Mouse (Mus musculus): ENCODE measurements at regions not wholly inside any gene's neighbourhood (a gene's known extent, or its start where the extent isn't known, plus 50 kb on each side); places are given as distances from the start of the nearest gene placed in this dataset.

DNA sequence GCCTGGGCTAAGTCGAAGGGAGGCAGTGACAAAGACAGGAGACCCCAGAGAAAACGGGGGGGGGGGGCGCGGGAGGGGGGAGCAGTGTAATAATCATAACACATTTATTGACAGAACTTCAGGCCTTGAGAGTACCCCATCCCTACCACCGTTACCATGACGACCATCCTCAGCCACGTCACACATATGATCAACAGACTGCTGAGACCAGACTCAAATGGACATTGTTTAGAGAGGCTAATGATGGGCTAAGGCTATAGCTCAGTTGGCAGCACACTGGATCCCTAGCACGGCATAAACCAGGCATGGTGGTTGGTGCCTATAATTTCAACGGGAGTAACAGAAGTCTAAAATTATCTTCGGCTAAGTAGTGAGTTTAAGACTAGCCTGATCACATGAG, 565.8 kb upstream of the Adam5 start:
- DNase-seq (ENCODE audit: low read depth, low spot score): no peak

DNA sequence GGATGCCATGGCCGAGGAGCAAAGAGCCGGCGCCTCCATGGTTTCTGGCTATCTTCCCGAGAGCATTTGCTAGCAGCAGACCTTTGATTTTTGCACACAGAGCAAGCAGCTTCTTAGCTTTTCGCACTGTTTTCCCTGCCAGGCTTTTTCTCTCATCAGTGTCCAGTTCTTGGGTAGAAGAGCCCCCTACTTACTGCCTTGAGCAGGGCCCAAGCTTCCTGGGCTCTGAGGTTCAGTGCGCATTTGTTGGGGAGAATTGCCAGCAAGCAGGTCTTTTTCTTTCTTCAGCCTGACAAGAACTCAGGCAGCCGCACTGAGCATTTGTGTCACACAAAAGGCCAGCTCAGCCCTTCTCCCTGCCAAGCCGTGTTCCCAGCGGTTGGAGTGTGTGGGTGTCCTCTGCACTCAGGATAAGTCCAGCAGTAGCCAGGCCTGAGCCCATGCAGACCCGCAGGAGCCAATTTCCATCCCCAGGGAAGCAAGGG, 565.2 kb upstream of the Adam5 start:
- DNase-seq (ENCODE audit: low read depth, low spot score): no peak

DNA sequence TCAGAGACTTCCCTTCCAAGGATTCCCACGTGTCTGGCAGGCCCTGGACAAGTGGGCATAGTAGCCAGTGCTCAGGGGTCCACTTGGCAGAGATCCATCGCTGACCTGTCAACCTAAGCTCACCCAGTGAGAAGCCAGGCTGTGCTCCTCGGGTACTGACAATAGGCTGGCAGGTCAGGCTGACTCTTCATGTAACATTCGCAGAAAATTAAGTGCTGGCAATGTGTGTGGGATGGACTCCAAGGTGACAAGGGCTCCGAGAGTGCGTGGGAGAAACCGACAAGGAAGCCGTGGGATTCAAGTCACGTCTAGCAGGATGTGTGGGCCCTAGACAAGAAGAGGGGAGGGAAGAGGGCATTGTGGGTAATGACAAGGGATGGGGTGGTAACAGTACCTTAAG, 564.6 kb upstream of the Adam5 start:
- no peak for DNase-seq (ENCODE audit: low read depth, low spot score)

DNA sequence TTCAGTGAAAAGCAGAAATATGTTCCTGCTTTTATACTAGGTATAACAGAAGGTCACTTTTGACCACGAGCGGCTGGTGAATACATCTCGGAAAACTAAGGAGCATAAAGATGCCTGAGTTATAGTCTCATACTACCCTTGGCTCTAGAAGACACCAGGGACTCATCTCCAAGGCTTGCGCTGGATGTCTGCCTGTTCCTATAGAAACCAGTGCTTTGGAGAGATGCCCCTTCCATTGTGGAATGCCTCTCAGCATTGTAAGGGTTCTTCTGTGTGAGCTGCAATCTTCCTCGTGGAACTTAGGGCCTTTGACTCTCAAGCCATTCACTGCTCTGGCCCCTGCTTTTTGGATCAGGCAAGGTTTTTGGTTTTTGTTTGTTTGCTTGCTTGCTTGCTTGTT, 561.0 kb upstream of the Adam5 start:
- DNase-seq (ENCODE audit: low read depth, low spot score): no peak

DNA sequence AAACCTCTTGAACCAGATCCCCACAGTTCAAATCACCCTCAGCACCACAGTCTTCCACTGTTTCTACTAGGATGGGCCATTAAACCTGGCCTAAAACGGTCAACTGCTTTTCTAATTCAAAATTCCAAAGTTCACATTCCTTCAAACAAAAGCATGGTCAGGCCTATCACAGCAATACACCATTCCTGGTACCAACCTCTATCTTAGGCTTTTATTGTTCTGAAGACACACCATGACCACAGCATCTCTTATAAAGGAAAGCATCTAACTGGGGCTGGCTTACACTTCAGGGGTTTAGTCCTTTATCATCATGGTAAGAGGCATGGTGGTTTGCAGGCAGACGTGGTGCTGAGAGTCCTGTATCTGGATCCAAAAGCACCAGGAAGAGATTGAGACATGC, 560.4 kb upstream of the Adam5 start:
- DNase-seq (ENCODE audit: low read depth, low spot score): no peak

DNA sequence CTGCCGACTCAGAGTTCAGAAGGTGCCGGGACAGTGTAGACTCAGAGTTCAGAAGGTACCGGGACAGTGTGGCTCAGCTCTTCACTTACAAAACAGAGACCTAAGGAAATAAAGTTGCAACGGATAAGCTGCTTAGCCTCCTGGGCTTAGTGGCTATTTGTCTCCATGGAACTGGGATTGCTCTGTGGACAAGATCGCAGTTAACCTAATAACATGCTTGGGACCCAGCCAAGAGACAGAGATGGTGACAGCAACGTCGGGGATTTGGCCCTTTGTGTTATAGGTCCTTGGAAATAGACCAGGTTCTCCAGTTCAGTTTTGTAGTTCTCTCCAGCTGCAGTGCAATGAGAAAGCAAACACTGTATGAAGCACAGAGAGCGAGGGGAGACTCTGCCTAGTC, 549.1 kb upstream of the Adam5 start:
- no peak for DNase-seq (ENCODE audit: low read depth, low spot score)

DNA sequence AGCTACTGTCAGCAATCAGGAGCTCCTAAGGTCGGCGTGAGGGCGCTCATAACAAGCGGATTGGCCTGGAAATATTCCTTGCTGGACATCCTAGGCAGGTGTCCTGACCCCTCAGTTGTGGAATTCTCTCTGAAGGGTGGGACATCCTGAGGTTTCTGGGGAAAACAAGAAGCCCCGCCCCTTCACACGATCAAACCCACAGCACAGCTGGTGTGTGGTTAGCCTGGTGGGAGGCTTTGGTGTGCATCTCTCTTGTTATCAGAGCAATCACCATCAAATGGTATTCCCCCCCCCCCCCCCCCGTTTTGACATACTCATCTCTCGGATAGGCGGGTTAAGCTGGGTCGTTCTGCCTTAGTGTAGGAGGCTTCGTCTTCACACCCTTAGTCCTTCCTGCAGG, 546.8 kb upstream of the Adam5 start:
- DNase-seq (ENCODE audit: low read depth, low spot score): no peak

DNA sequence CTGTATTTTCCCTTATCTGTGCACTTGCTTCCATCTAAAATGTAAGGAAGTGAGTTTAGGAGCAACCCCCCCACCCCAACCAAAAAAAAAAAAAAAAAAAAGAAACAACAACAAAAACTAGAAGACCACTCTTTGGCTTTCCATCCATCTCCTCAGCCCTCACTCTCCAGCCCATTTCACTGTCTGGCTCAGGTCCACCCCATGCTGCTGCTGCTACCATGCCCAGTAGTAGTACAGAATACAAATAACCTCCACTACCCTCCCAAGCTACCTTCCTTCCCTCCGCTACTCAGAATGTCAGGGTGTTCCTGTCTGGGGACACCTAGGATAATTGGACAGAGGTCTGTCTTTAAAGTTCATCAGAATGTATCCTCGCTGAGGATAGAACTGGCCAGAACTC, 545.2 kb upstream of the Adam5 start:
- DNase-seq (ENCODE audit: low read depth, low spot score): no peak

DNA sequence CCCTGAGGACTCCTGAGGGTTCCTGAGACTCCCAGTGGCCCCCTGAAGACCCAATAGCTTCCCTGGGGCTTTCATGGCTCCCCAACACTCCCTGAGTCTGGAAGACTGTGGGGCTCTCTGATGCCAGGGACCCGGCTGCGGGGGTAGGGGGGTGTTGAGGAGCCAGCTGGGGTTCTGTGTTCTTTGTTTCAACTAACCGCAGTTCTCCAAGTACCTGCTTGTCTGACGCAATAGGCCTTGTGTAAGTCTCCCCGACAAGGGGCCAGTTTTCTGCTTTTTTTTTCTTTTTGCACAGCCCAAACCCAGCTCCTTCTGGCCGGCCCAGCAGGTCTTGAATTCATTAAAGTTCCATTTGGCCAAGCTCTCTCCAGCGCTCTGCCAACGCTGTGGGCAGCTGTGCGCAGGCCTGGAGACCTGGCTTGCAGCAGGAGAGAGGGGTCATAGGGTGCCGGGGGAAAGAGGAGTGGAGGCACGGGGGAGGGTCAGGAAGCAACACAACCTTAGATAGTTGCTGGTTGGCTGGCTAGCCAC, 544.5 kb upstream of the Adam5 start:
- no peak for DNase-seq (ENCODE audit: low read depth, low spot score)

DNA sequence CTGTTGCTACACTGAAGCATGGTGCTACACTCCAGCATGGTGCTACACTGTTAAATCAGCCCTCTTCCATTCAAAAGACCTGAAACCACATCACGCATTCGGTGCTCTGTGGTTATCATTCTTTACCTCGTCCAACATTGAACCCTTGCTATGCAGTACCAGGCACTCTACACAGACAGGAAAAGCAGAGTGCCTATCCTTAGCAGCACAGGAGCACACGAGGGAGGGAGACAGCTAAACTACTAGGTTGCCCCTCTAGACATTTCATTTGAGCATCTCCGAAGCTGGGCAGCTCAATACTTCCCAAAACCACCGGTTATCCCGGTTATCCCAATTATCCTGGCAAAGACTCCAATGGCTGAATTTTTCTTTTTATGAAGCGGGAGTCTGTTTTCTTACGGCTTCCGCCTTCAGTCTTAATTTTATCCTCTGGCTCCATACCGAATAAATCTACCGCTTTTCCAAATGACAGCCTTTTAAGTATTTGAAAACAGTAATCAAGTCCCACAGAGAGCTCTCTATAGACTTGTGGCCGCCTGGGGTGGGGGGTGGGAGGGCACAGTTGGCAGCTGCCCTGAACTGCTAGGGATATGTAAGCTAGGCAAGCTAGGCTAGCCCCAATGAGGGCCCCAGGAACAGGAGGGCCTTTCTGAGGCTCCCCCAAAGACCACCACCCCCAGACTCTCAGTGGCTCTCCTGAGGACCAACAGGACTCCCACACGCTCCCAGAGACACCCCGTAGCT, 543.8 kb upstream of the Adam5 start:
- DNase-seq (ENCODE audit: low read depth, low spot score): no peak

DNA sequence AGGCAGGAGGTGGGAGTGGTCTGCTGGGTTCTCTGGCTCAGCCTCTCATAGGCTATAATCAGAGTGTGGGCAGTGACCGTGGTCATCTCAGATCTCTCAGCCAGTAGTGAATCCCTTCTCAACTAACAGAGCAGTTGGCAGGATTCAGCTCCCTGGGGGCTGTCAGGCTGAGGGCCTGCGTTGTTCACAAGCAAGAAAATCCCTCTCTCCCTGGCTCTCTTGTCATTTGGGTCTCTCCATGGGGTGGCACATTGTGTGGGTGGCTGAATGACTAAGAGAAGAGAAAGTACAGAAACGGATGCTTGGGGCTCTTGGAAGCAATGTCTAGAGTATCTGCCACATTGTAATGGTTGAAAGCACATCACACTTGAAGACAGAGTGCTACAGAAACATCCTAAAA, 542.0 kb upstream of the Adam5 start:
- no peak for DNase-seq (ENCODE audit: low read depth, low spot score)

DNA sequence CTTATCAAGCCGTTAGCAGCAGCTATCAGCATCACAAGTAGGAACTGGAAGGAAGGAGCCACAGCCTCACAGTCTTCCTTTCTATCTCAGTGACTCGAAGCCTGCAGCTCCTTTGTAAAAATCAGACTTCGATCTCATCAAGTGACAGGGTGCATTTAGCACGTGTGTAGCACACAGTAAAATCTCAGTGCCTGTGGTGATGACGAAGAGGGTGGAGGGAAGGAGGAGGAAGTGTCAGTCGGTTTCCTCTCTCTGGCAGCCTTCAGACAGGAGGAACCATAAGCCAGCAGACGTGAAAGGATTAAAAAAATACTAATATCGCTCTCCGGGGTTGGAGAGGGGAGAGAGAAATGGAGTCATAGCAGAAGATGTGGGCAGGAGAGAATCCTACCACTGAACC, 538.5 kb upstream of the Adam5 start:
- no peak for DNase-seq (ENCODE audit: low read depth, low spot score)

DNA sequence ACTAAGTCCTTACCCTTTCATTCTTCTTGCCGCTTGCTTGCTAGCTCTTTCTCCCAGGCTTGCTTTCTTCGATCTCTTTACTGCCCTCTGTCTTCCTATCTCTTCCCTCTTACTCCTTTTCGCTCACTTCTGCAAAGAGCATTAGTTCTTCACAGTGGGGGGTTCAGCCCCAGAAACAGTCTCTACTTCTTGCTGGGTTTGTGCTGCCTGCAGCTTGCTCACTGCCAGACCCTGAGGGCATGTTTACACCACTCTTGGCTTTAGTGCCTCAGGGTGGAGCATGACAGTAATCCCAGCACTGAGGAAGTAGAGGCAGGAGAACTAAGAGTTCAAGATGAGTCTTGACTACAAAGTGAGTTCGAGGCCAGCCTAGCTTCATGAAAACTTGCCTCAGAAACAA, 538.0 kb upstream of the Adam5 start:
- no peak for DNase-seq (ENCODE audit: low read depth, low spot score)

DNA sequence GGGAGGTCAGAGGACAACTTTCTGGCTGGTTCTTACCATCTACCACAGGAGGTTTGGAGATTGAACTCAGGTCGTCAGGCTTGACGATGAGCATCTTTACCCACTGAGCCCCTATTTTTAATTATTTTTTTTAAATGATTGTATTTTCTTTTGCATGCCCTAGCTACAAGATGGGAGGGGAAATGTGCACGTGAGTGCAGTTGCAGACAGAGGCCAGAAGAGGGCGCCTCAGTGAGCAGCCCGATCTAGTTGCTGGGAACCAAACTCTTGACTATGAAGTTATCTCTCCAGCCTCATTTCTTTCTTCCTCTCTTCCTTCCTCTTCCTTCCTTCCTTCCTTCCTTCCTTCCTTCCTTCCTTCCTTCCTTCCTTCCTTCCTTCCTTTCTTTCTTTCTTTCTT, 537.3 kb upstream of the Adam5 start:
- no peak for DNase-seq (ENCODE audit: low read depth, low spot score)

DNA sequence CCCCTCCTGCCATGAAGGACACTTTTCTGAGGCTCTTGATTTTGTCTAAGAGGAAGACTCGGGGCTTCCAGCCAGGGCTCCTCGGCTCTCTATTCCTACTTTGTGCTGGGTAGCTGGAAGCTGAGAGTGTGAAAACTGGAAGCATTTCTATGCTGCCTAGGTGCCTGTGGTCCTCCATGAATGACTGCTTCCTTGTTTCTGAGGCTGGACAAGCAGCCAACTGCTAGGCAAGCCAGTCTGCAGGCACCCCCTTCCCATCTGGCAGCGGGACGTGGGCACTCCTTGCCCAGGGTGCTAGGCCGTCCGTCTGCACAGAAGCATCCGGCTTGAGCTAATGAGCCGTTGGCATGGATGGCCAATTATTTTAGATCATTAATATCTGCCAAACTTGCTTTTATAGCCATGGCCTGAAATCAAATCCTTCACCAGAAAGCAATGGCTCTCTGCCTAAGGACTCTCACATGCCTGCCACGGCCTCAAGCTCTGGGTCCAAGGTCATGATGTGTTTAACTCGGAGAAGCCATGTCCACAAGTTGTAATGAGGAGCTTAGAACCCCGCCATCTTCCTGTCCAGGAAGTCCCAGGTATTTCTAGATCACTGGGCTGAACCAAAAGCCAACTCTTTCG, 534.5 kb upstream of the Adam5 start:
- DNase-seq (ENCODE audit: low read depth, low spot score): no peak

DNA sequence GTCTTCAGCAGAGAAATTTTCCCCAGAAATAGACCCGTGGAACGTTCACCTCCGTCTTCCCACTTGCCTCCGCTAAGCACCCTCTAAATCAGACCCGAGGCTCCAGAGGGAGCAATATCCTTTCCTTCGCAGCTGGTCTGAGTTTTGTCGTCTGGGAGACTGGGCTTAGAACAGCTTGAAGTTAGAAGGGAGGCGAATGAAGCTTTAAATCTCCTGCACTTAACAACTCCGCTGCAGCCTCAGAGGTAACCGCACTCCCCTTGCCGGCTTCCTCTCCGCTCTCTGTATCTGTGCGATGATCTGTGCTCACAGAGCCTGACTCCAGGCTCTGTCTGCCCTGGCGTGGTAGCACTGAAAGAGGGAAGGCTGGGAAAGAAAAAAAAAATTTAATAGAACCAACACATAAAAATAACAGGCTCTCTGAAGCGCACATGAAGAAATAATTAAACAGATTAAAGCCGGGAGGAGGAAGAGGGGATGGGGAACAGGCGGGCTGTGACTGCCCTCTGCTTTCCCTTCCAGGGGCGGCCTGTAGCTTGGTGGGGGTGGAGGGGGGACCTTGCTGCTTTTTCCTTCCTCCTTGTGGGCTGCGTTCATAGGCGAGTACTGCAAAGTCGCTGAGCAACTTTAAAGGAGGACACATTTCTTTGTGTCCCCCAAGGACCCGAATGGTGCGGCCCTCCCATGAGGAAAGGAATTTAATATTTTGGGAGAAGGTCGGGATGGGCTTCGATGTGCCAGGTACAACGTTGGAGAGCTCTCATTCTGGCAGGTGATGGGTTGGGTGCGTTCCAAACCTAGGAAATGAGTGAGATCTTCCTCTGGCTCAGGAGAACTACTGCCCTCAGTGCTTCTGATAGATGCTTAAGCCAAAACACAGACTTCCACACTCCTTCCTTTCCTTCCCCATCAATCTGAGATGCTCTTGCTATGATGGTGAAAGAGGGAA, 529.9 kb upstream of the Adam5 start:
- no peak for DNase-seq (ENCODE audit: low read depth, low spot score)

DNA sequence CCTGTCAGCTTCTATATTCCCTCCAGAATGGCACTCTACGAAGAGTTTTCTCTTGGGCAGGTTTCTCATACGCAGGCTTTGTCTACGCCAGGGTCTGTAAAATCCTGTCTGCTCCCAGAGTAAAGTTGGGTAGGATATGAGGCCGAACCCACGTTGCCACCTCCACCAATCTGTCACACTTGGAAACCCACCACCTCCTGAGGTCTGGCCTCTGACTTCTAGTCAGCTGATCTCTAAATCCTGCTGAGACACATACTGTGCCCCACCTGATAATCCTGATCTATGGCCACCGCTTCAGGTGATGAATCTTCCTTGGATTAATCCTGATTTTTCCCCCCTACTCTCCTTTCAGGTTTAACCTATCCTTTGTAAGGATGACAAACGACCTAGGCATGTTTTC, 529.2 kb upstream of the Adam5 start:
- no peak for DNase-seq (ENCODE audit: low read depth, low spot score)

DNA sequence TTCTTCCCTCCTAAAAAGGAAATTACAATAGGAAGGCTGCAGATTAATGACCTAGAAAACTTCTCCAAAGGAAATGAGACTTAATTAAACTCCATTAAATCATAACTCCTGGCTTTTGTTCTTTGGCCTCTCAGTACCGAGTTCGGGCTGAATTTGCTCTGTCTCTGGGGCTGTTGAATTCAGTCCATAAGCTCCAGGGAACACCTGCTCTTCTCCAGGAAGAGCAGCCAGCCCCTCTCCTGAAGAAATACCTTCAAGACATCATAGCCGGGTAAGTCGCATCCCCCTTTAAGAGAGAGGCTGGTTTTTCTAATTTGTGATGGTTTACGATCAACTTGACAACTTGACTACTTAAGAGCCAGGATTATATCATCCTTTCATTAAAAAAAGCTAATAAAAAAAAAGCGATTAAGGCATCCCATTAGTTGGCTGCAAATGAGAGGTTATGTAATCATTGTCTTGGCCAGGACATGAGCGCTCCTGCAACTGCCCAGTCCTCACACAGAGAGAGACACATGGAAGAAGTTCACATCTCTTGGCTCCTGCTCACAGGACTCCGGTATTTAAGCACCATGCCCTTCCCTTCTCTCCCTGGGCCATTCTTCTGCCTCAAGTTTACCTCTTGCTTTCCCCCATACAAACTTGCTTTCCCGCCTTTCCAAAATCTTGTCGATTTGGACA, 524.0 kb upstream of the Adam5 start:
- no peak for DNase-seq (ENCODE audit: low read depth, low spot score)

DNA sequence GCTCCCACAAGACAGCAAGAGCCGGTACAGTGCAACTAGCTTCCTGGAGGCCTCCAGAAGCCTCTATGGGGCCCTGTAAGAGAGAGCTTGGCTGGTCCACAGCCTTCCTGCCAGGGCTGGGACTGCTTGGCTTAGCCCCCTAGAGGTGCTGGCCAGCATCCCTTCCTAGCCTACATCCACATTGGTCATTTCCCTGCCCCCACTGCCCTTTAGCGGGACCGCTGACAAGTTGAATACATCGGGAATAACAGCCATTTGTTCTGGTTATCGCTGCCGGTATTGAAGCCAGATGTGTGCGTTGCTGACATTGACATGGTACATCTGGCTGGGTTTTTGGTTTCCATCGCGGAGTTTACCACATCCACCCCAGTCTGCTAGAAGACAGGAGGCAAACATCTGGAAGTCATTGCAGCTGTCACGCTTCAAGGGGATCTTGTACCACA, 519.0 kb upstream of the Adam5 start:
- DNase-seq (ENCODE audit: low read depth, low spot score): no peak

DNA sequence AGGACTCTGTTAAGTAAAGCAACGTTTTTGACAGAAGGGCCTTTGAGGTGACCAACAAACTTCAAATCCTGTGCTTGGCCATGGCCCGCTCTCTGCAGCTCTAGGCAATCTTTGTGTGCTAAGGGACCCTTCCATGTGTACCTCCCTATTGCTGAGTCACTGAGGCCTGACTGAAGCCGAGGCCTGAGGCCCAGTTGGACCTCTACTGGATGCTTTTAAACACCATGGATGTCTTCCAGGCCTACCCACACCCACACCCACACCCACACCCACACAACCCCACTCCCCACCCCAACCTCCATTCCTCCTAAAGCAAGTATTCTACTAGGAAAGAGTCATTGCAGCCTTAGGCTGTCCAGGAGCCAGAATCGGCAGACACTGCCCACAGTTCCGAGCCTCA, 518.3 kb upstream of the Adam5 start:
- no peak for DNase-seq (ENCODE audit: low read depth, low spot score)

DNA sequence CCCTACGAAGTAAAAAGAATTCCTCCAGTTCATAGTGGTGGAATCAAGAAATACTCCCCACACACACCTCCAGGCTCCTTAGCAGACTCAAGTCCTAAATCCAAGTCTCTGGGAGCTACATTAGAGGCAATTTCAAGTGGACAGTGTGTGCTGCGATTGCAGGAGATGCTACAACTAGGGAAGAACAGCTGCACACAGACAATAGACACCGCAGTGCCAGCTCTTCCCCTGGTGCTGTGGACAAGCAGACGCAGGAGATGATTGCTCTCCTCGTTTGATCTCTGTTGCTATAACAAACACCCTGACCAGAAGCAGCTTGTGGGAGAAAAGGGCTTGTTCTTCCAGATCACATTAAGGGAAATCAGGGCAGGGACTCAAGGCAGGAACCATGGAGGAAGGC, 517.1 kb upstream of the Adam5 start:
- no peak for DNase-seq (ENCODE audit: low read depth, low spot score)

DNA sequence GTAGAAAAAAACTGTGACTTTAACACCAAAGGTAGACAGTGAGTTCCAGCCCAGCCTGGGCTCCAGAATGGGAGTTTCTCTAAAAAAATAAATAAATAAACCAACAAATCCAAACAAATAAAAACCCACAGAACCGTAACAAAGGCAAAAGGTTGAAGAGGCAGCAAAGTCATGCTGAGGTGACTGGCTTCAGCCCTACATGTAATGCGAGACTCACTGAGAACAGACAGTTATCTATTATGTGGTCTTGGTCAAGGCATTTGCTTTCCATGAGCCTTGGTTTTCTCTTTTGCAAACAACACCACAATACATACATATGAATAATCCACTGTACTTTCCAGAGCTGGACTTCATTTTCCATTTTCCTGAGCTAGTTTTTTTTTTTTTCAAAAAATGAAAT, 516.6 kb upstream of the Adam5 start:
- no peak for DNase-seq (ENCODE audit: low read depth, low spot score)
